Mouse (Mus musculus): Measurements from ENCODE around the gene Asxl2.
"Not testable (repeated sequence)": the region's sequence is repeated elsewhere in the genome, so short reads cannot be mapped to it uniquely, and the experiment has no call there.

The Asxl2 gene

GRCm38 (mm10) chr12:3426530-3427034 lies at the start of gene Asxl2:
Gene Asxl2 (plus strand): TSS chr12:3426857.
- DNase-seq: peak; percentile 99

GRCm38 (mm10) chr12:3377190-3377589 lies 49.5 kb upstream of the Asxl2 start:
- DNase-seq: no peak

DNA sequence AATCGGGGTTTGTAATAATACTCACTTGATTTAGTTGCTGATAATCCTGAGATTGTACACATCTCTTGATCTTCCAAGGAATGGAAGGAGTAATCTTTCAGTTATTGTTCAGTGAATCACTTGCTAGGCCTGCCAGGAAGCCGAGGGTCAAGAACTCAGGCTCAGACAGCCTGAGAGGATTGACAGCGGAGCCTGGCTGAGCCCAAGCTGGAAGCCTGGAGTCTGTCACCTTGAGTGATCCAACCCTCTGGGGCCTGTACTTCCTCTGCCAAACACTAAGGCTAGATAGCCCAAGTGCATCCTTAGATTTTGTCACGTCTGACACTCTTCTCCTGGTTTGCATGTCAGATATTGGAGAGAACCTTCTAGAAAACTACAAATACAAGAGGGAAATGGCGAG lies 48.9 kb upstream of the Asxl2 start:
- DNase-seq: no peak

GRCm38 (mm10) chr12:3384860-3385259 lies 41.8 kb upstream of the Asxl2 start:
- no peak for DNase-seq

DNA sequence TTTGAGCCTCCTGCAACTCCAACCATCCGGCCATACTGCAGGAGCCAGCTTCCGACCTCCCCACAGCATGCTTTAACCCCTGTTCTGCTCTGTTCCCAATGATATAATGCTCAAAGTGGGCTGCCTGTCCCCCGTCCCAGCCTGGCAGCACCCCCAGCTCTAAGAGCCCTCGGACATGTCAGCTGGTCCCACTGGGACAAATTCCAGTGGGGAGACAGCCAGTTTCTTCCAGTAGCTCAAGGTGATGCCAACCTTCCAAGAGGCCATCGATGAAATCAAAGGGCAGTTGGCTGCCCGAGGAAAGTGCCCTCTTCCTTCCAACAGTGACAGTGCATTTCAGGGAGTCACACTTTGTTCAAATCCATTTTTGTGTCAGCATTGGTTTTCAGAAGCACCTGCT lies 41.4 kb upstream of the Asxl2 start:
- DNase-seq: no peak

DNA sequence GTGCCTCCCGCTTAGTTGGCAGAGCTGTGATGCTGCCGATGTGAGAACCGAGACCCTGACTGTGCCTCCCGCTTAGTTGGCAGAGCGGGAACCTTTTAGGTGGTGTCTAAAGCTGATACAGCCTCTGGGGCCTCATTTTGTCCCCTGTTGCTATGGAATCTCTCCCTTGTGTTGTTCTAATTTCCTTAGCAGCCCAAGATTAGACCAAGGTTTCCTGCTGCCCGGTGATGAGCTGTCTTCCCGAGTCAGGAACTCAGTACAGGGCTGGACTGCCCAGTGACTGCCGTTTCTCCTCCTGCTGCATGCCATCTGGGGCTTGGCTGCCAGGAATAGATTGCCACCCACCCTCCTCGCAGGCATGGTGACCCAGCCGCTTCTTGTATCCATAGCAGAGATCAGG lies 40.7 kb upstream of the Asxl2 start:
- DNase-seq: no peak

DNA sequence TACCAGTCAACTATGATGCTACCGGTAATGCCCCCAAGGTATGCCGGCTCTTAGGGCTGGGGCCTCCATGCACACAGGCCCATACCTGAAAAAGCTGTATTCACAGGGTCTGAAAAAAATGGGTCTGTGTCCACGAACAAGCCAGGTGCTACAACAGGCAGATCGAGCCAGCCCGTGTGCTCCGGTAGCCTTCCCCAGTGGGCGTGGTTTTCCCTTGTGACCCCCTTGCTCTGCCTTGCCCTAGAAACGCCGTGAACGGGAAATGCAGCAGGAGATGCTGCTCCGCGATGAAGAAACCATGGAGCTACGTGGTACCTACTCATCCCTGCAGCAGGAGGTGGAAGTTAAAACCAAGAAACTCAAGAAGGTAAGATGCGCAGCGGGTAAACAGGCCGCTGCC lies 38.8 kb upstream of the Asxl2 start:
- DNase-seq: no peak

DNA sequence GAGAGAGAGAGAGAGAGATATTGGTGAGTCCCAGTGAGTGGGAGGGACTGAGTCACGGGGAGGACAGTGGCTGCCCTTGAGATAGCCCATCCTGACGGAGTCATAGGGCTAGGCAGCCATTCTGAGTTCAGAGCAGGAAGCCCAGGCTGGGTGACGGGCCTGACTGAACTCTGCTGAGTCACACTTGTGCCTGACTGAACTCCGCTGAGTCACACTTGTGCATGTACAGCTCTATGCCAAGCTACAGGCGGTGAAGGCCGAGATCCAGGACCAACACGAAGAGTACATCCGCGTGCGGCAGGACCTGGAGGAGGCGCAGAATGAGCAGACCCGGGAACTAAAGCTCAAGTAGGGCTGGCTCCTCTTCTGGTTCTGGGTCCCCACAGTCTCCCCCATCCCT lies 37.3 kb upstream of the Asxl2 start:
- no peak for DNase-seq

DNA sequence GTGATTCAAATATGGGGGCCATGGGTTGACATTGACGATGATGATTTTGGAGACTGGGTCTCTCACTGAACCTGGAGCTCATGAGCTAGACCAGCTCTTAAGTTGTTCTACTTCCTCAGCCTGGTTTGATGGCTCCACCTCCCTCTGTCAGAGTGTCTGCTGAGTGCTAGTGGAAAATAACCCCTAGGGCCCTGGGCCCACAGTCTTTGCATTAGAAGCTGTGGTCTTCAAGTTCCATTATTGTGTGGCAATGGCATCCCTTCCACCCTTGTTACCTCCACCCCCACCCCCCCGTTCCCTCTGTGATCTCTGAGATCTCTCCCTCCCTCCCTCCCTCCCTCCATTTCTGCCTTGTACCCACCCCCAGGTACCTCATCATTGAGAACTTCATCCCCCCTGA lies 36.6 kb upstream of the Asxl2 start:
- DNase-seq: no peak

- peak; percentile 49 for DNase-seq
Measured at GRCm38 (mm10) chr12:3390577-3391262, 35.9 kb upstream of the Asxl2 start.

DNA sequence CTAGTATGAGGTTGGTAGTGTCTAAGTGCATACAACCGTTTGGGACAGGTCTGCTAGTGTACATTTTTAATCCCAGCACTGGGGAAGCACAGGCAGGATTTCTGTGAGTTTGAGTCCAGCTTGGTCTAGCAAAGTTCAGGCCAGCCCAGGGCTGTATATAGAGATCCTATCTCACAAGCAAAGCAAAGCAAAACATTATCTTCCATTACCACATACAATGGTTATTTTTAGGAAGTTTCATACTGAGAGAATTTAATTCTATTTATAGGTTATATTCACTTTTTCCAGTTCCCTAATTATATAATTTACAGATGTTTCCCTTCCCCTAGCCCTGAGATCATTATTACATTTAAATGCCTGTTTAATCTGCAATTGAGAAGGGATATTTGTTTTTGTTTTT lies 35.4 kb upstream of the Asxl2 start:
- DNase-seq: no peak

GRCm38 (mm10) chr12:3393140-3393539 lies 33.5 kb upstream of the Asxl2 start:
- no peak for DNase-seq

GRCm38 (mm10) chr12:3396931-3397330 lies 29.7 kb upstream of the Asxl2 start:
- no peak for DNase-seq

DNA sequence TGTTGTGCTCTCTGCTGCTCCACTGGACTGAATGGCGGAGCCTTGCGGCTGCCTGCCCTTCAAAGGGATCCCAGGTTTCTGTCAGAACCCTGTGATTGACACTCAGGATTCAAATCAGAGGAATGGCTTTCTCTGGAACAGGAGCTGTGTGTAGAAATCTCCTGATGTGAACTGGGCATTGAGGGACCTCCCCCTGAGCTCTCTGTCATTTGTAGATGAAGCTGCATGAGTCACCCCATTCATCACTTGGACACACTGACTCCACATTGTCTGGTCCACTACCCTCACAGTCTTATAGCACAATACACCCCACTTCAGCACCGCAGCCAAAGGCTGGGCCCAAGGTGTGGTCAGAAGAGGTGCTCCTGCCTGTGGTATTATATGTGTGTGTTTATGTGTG lies 21.0 kb upstream of the Asxl2 start:
- not testable (repeated sequence) for DNase-seq

DNA sequence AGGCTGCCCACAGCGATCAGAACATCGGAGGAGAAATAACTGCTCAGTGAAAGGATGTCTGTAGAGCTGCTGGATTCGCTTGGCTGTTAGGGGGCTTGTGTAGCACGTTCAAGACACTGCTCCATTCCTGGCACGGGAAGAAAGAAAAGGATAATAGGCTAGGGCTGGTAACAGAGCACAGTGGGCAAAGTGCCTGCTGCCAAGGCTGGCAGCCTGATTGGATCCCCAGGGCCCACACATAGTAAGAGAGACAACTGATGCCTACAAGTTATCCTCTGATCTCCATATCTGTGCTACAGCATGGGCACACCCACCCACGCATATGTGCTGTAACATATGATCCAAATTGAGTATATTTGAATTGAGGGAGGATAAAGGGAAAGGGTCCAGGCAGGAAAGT lies 20.1 kb upstream of the Asxl2 start:
- DNase-seq: no peak

GRCm38 (mm10) chr12:3414956-3415355 lies 11.7 kb upstream of the Asxl2 start:
- DNase-seq: no peak

DNA sequence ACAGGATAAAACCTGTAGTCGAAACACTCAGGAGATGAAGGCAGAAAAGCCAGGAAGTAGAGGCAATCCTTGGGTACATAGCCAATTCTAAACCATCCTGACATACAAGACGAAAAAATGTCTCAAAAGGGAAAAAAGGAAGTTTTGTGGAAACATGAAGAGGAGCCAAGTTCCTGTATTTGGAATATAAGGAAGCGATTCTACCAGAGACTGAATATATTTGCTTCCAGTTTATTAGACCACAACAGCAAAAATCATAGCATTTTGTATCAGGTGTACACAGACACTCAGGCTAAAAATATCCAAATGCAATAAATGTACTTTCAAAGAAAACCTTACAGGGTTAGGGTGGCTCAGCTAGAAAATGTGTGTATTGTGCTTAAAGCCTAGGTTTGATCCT lies 7.9 kb upstream of the Asxl2 start:
- DNase-seq: no peak

DNA sequence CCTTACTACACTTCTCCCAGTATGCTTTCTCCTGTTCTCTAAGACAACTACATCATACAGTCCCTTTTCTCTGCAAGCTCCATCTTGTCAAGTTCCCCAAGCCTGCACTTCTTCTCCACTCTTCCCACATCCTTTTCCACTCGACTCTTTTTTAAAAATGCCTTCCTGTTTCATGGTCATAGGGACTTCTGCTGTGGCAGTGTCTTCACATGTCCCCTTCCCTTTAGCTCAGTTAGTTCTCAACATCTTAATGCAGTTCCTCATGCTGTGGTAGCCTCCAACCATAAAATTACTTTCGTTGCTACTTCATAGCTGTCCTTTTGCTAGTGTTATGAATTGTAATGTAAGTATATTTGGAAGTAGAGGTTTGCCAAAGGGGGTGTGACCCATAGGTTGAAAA lies 6.1 kb upstream of the Asxl2 start:
- DNase-seq: no peak

- no peak for DNase-seq
Measured at GRCm38 (mm10) chr12:3422786-3423185, 3.9 kb upstream of the Asxl2 start.

DNA sequence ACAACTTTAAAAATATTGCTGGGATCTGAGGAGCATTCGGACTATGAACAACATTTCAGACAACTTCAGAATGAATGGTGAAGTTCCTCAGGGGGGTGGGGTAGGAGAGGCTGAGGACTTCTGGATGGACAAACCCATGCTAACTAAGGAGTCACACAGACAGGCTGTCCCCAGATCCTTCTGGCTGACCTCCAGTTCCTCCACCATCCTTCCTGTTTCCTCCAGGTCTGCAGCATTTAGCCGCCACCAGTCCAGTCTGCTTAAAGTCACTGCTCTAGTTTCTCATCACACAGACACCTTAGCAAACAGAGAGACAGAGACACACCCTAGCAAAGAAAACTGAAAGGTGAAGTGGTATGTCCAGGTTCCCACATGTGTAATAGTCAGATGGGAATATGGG lies 2.5 kb upstream of the Asxl2 start:
- no peak for DNase-seq

- DNase-seq: peak; percentile 29
Measured at GRCm38 (mm10) chr12:3425375-3426341, 999 bp upstream of the Asxl2 start.

GRCm38 (mm10) chr12:3427067-3427889 lies 621 bp downstream of the Asxl2 start:
- DNase-seq: peak; percentile 81
